Mouse (Mus musculus) neural tube, embryonic 11.5 days (tissue): ENCODE results near the gene Megf9. TPM values are rescaled to one million over a fixed set of nuclear protein-coding genes. Genes with fewer than 3 reads are reported as not detected.

Experiments
- ATAC-seq: fragments of 200-750 bp; cut with Nextera tagmentation; 2 replicates; pipeline ENCODE4 v1.8.0; 2017; ENCODE audit warnings: moderate number of reproducible peaks, mild to moderate bottlenecking, moderate TSS enrichment, moderate library complexity; ENCODE audit not compliant: insufficient read depth, low FRiP score, low TSS enrichment
- DNase-seq: peaks from one replicate; pipeline ENCODE4 v3.0.0-alpha.2; 2015; ENCODE audit warnings: low spot score
- H3K27ac ChIP-seq: fragments of 300-500 bp; sonication (generic); 2 replicates; pipeline ENCODE4 v1.5.1; 2014; ENCODE audit warnings: low read depth, mild to moderate bottlenecking, low read length
- H3K27me3 ChIP-seq: fragments of 300-500 bp; sonication (generic); 2 replicates; pipeline ENCODE4 v1.6.1; 2014; ENCODE audit warnings: mild to moderate bottlenecking, low read length, mixed read lengths; ENCODE audit not compliant: control insufficient read depth, insufficient read depth
- H3K36me3 ChIP-seq: fragments of 300-500 bp; sonication (generic); 2 replicates; pipeline ENCODE4 v1.6.1; 2014; ENCODE audit warnings: mild to moderate bottlenecking, low read length, moderate library complexity, mixed read lengths; ENCODE audit not compliant: control insufficient read depth, insufficient read depth
- H3K4me1 ChIP-seq: fragments of 300-500 bp; sonication (generic); 2 replicates; pipeline ENCODE4 v1.6.1; 2014; ENCODE audit warnings: low read length, mixed read lengths; ENCODE audit not compliant: control insufficient read depth, insufficient read depth
- H3K4me2 ChIP-seq: fragments of 300-500 bp; sonication (generic); 2 replicates; pipeline ENCODE4 v1.6.1; 2014; ENCODE audit warnings: low read depth, mild to moderate bottlenecking, moderate library complexity
- H3K4me3 ChIP-seq: fragments of 300-500 bp; sonication (generic); 2 replicates; pipeline ENCODE4 v1.5.1; 2014; ENCODE audit warnings: low read depth, low read length
- H3K9ac ChIP-seq: fragments of 300-500 bp; sonication (generic); 2 replicates; pipeline ENCODE4 v1.6.1; 2014; ENCODE audit warnings: mild to moderate bottlenecking, low read length
- H3K9me3 ChIP-seq: fragments of 300-500 bp; sonication (generic); 2 replicates; pipeline ENCODE4 v1.6.1; 2016; ENCODE audit warnings: low read length; ENCODE audit not compliant: control insufficient read depth
- WGBS: fragments of 180-500 bp; shearing (Covaris S2); extraction: QIAGEN DNeasy Blood & Tissue Kit; methylation state at CpG from one replicate; pipeline ENCODE4 v1.1.7; 2014; 5-methylcytosine and 5-hydroxymethylcytosine counted together
- polyA plus RNA-seq: library from polyadenylated mRNA; unstranded; fragments of >200 nt; fragmentation: Nextera tagmentation; extraction: Ambion mirVana; gene quantifications from 2 replicates; pipeline ENCODE4 v1.2.1, GENCODE M21; 2014

Gene Megf9
- polyA plus RNA-seq, 1 experiment from 2014 or later = 29.1 TPM

GRCm38 (mm10) chr4:70396701-70397100 lies 138.1 kb downstream of the Megf9 start:
- DNase-seq (no peak), ATAC-seq (no peak)
- H3K9ac ChIP-seq = no peak overlapping the region
- no peaks in the 10 kb centered on the region for H3K4me1 ChIP-seq
- 90% methylated on average over 5 of the region's 5 CpGs for WGBS
- H3K27ac ChIP-seq = no peak overlapping the region
- no peaks in the 10 kb centered on the region for H3K27me3 ChIP-seq
- no peaks in the 10 kb centered on the region for H3K36me3 ChIP-seq
- no peak overlapping the region for H3K4me2 ChIP-seq
- no peak overlapping the region for H3K4me3 ChIP-seq
- H3K9me3 ChIP-seq = no peaks in the 10 kb centered on the region

GRCm38 (mm10) chr4:70394736-70395135 lies 140.1 kb downstream of the Megf9 start:
- Histone ChIP-seq H3K4me2 (no peak overlapping the region), H3K9me3 (no peaks in the 10 kb centered on the region), H3K4me1 (no peaks in the 10 kb centered on the region), H3K4me3 (no peak overlapping the region), H3K36me3 (no peaks in the 10 kb centered on the region), H3K9ac (no peak overlapping the region), H3K27ac (no peak overlapping the region), H3K27me3 (no peaks in the 10 kb centered on the region)
- DNase-seq (no peak), ATAC-seq (no peak)
- 95% methylated on average over 2 of the region's 2 CpGs for WGBS

GRCm38 (mm10) chr4:70391760-70392372 lies 142.9 kb downstream of the Megf9 start:
- no peak overlapping the region for H3K4me3 ChIP-seq
- ATAC-seq (no peak), DNase-seq (no peak)
- H3K27me3 ChIP-seq = no peaks in the 10 kb centered on the region
- no peak overlapping the region for H3K4me2 ChIP-seq
- H3K36me3 ChIP-seq = no peaks in the 10 kb centered on the region
- no peaks in the 10 kb centered on the region for H3K4me1 ChIP-seq
- no peaks in the 10 kb centered on the region for H3K9me3 ChIP-seq
- 91% methylated on average over 11 of the region's 11 CpGs for WGBS
- H3K9ac ChIP-seq = no peak overlapping the region
- no peak overlapping the region for H3K27ac ChIP-seq

GRCm38 (mm10) chr4:70391073-70391472 lies 143.7 kb downstream of the Megf9 start:
- Histone ChIP-seq H3K4me2 (no peak overlapping the region), H3K36me3 (no peaks in the 10 kb centered on the region), H3K9me3 (no peaks in the 10 kb centered on the region), H3K27me3 (no peaks in the 10 kb centered on the region), H3K9ac (no peak overlapping the region), H3K27ac (no peak overlapping the region), H3K4me1 (no peaks in the 10 kb centered on the region), H3K4me3 (no peak overlapping the region)
- WGBS = 90% methylated on average over 9 of the region's 9 CpGs
- DNase-seq = no peak
- no peak for ATAC-seq

- DNase-seq (no peak), ATAC-seq (no peak)
- Histone ChIP-seq H3K4me3 (no peak overlapping the region), H3K4me1 (no peaks in the 10 kb centered on the region), H3K27ac (no peak overlapping the region), H3K27me3 (no peaks in the 10 kb centered on the region), H3K4me2 (no peak overlapping the region), H3K36me3 (no peaks in the 10 kb centered on the region), H3K9me3 (no peaks in the 10 kb centered on the region), H3K9ac (no peak overlapping the region)
- WGBS = 96% methylated on average over 5 of the region's 5 CpGs
These were observed 148.6 kb downstream of the Megf9 start for GRCm38 (mm10) chr4:70386206-70386605.

- DNase-seq (no peak), ATAC-seq (no peak)
- Histone ChIP-seq H3K36me3 (no peaks in the 10 kb centered on the region), H3K27me3 (no peaks in the 10 kb centered on the region), H3K9me3 (no peaks in the 10 kb centered on the region), H3K9ac (no peak overlapping the region), H3K4me1 (no peaks in the 10 kb centered on the region), H3K4me3 (no peak overlapping the region), H3K27ac (no peak overlapping the region), H3K4me2 (no peak overlapping the region)
- WGBS = 76% methylated on average over 4 of the region's 4 CpGs
These were observed 157.4 kb downstream of the Megf9 start for GRCm38 (mm10) chr4:70377359-70377758.

Other genes starting within 250 kb of the Megf9 start
- gene Cdk5rap2, start 124.6 kb downstream of the Megf9 start, polyA plus RNA-seq = 19.0 and 24.9 TPM in 2 replicates